Mouse (Mus musculus) right cerebral cortex, postnatal 14 days (tissue): ENCODE measurements at regions not wholly inside any gene's neighbourhood (a gene's known extent, or its start where the extent isn't known, plus 50 kb on each side); places are given as distances from the start of the nearest gene placed in this dataset.

Experiments
- DNase-seq: peaks from one replicate; pipeline ENCODE4 v3.0.0; 2022

GRCm38 (mm10) chr7:133468346-133468745 lies 133.6 kb downstream of the Tex36 start:
- DNase-seq: no peak

GRCm38 (mm10) chr7:133467579-133467978 lies 134.4 kb downstream of the Tex36 start:
- no peak for DNase-seq

- DNase-seq: no peak
Measured at GRCm38 (mm10) chr7:133459306-133459705, 142.7 kb downstream of the Tex36 start.

GRCm38 (mm10) chr7:133457436-133458324 lies 144.3 kb downstream of the Tex36 start:
- no peak for DNase-seq

- no peak for DNase-seq
Measured at GRCm38 (mm10) chr7:133450246-133450645, 151.7 kb downstream of the Tex36 start.

- DNase-seq: no peak
Measured at GRCm38 (mm10) chr7:133447079-133447478, 154.9 kb downstream of the Tex36 start.

- no peak for DNase-seq
Measured at GRCm38 (mm10) chr7:133441661-133442060, 160.3 kb downstream of the Tex36 start.

- DNase-seq: no peak
Measured at GRCm38 (mm10) chr7:133441169-133441568, 160.8 kb downstream of the Tex36 start.

- DNase-seq: no peak
Measured at GRCm38 (mm10) chr7:133440711-133441110, 161.2 kb downstream of the Tex36 start.

- DNase-seq: no peak
Measured at GRCm38 (mm10) chr7:133440086-133440485, 161.9 kb downstream of the Tex36 start.

GRCm38 (mm10) chr7:133438631-133439030 lies 163.3 kb downstream of the Tex36 start:
- no peak for DNase-seq

- no peak for DNase-seq
Measured at GRCm38 (mm10) chr7:133437866-133438265, 164.1 kb downstream of the Tex36 start.

GRCm38 (mm10) chr7:133435596-133436357 lies 166.2 kb downstream of the Tex36 start:
- DNase-seq: no peak

GRCm38 (mm10) chr7:133434027-133434820 lies 167.7 kb downstream of the Tex36 start:
- DNase-seq: no peak

- DNase-seq: no peak
Measured at GRCm38 (mm10) chr7:133432343-133432742, 169.6 kb downstream of the Tex36 start.

GRCm38 (mm10) chr7:133402072-133402471 lies 199.9 kb downstream of the Tex36 start:
- DNase-seq: no peak

GRCm38 (mm10) chr7:133400691-133401090 lies 201.3 kb downstream of the Tex36 start:
- DNase-seq: no peak

- no peak for DNase-seq
Measured at GRCm38 (mm10) chr7:133388716-133389115, 213.2 kb downstream of the Tex36 start.

- DNase-seq: no peak
Measured at GRCm38 (mm10) chr7:133382032-133382712, 219.8 kb downstream of the Tex36 start.

- no peak for DNase-seq
Measured at GRCm38 (mm10) chr7:133379373-133379772, 222.6 kb downstream of the Tex36 start.

GRCm38 (mm10) chr7:133378338-133378737 lies 223.6 kb downstream of the Tex36 start:
- DNase-seq: no peak

GRCm38 (mm10) chr7:133376833-133377484 lies 225.0 kb downstream of the Tex36 start:
- no peak for DNase-seq
